Mouse (Mus musculus) testis, adult 2 months (tissue): ENCODE data around the gene Trappc1.

Source experiments
- CTCF ChIP-seq: fragments of 200-500 bp; IDR thresholded peaks from 2 replicates; pipeline ENCODE4 v1.5.1; 2012; ENCODE audit warnings: low read depth, mild to moderate bottlenecking, inconsistent platforms, low read length, moderate library complexity; ENCODE audit not compliant: control insufficient read depth, insufficient read depth, insufficient replicate concordance
- POLR2A ChIP-seq: fragments of 200-500 bp; IDR thresholded peaks from 2 replicates; pipeline ENCODE4 v1.6.1; 2012; ENCODE audit warnings: low read depth, mild to moderate bottlenecking, inconsistent platforms, low read length, moderate library complexity; ENCODE audit not compliant: control insufficient read depth

GRCm38 (mm10) chr11:69364376-69364775, 40.6 kb downstream of the Trappc1 start:
- no peak for TF ChIP-seq POLR2A
- TF ChIP-seq CTCF: no peak
